Mouse (Mus musculus): ENCODE results near the gene Tfrc.

The Tfrc gene

GRCm38 (mm10) chr16:32670354-32671124, 61.8 kb downstream of the Tfrc start:
- no peak for DNase-seq

GRCm38 (mm10) chr16:32671206-32671887, 62.6 kb downstream of the Tfrc start:
- DNase-seq: no peak

GRCm38 (mm10) chr16:32672250-32672649, 63.5 kb downstream of the Tfrc start:
- no peak for DNase-seq

GRCm38 (mm10) chr16:32672861-32673560, 64.3 kb downstream of the Tfrc start:
- no peak for DNase-seq

GRCm38 (mm10) chr16:32674121-32674740, 65.5 kb downstream of the Tfrc start:
- no peak for DNase-seq

- no peak for DNase-seq
These were observed 68.5 kb downstream of the Tfrc start for GRCm38 (mm10) chr16:32677040-32677700.

GRCm38 (mm10) chr16:32677903-32678302, 69.2 kb downstream of the Tfrc start:
- DNase-seq: no peak

- DNase-seq: no peak
These were observed 70.1 kb downstream of the Tfrc start for GRCm38 (mm10) chr16:32678812-32679211.

- DNase-seq: no peak
These were observed 71.3 kb downstream of the Tfrc start for GRCm38 (mm10) chr16:32679976-32680375.

GRCm38 (mm10) chr16:32680806-32681205, 72.1 kb downstream of the Tfrc start:
- no peak for DNase-seq

GRCm38 (mm10) chr16:32682194-32682593, 73.5 kb downstream of the Tfrc start:
- peak in 1 of 2 experiments; percentile 70 for DNase-seq

Measured in spleen, adult 18-20 months (tissue).